Mouse (Mus musculus) testis, adult 2 months (tissue): Measurements from ENCODE around the gene Gys2. TPM values are rescaled to one million over a fixed set of nuclear protein-coding genes. Genes with fewer than 3 reads are reported as not detected.

Experiments
- H3K27ac ChIP-seq: fragments of 200-500 bp; 2 replicates; pipeline ENCODE4 v1.5.1; 2012; ENCODE audit warnings: low read depth, low read length; ENCODE audit not compliant: control insufficient read depth, insufficient read depth
- H3K27me3 ChIP-seq: fragments of 200-500 bp; 2 replicates; pipeline ENCODE4 v1.6.1; 2012; ENCODE audit warnings: mild to moderate bottlenecking, low read length, moderate library complexity; ENCODE audit not compliant: control insufficient read depth, insufficient read depth
- H3K36me3 ChIP-seq: fragments of 200-500 bp; 2 replicates; pipeline ENCODE4 v1.6.1; 2012; ENCODE audit warnings: mild to moderate bottlenecking, low read length; ENCODE audit not compliant: control insufficient read depth, insufficient read depth
- H3K4me1 ChIP-seq: fragments of 200-500 bp; 2 replicates; pipeline ENCODE4 v1.6.1; 2012; ENCODE audit warnings: low read length; ENCODE audit not compliant: control insufficient read depth, insufficient read depth
- H3K4me3 ChIP-seq: fragments of 200-500 bp; 2 replicates; pipeline ENCODE4 v1.5.1; 2012; ENCODE audit warnings: low read depth, mild to moderate bottlenecking, low read length, moderate library complexity, mixed read lengths; ENCODE audit not compliant: control insufficient read depth
- CTCF ChIP-seq: fragments of 200-500 bp; IDR thresholded peaks from 2 replicates; pipeline ENCODE4 v1.5.1; 2012; ENCODE audit warnings: low read depth, mild to moderate bottlenecking, inconsistent platforms, low read length, moderate library complexity; ENCODE audit not compliant: control insufficient read depth, insufficient read depth, insufficient replicate concordance
- POLR2A ChIP-seq: fragments of 200-500 bp; IDR thresholded peaks from 2 replicates; pipeline ENCODE4 v1.6.1; 2012; ENCODE audit warnings: low read depth, mild to moderate bottlenecking, inconsistent platforms, low read length, moderate library complexity; ENCODE audit not compliant: control insufficient read depth
- polyA plus RNA-seq: library from polyadenylated mRNA; depleted of rRNA; stranded (reverse); fragments of >200 nt; gene quantifications from 2 replicates; pipeline ENCODE4 v1.2.3, GENCODE M21; 2012; rRNA removed

Gys2 gene
- polyA plus RNA-seq, 1 experiment, result 0.14 TPM

- no peak for TF ChIP-seq POLR2A
- no peak for TF ChIP-seq CTCF
- Histone ChIP-seq H3K27me3 (no peaks in the 10 kb centered on the region), H3K36me3 (no peaks in the 10 kb centered on the region; the same call in 1 of the 2 replicates), H3K4me3 (no peak overlapping the region), H3K4me1 (no peaks in the 10 kb centered on the region), H3K27ac (no peak overlapping the region)
Observed at GRCm38 (mm10) chr6:142384521-142384920, 88.4 kb downstream of the Gys2 start.

GRCm38 (mm10) chr6:142381615-142382014 is 91.3 kb downstream of the Gys2 start:
- Histone ChIP-seq H3K36me3 (peaks cover 1% of the 10 kb centered on the region), H3K4me1 (no peaks in the 10 kb centered on the region), H3K4me3 (no peak overlapping the region), H3K27me3 (no peaks in the 10 kb centered on the region), H3K27ac (no peak overlapping the region)
- no peak for TF ChIP-seq POLR2A
- no peak for TF ChIP-seq CTCF

- Histone ChIP-seq H3K27me3 (no peaks in the 10 kb centered on the region), H3K36me3 (peaks cover 3% of the 10 kb centered on the region), H3K27ac (no peak overlapping the region), H3K4me3 (no peak overlapping the region), H3K4me1 (no peaks in the 10 kb centered on the region)
- TF ChIP-seq CTCF, result no peak
- no peak for TF ChIP-seq POLR2A
Observed at GRCm38 (mm10) chr6:142379961-142380360, 92.9 kb downstream of the Gys2 start.

- peaks cover 3% of the 10 kb centered on the region for H3K36me3 ChIP-seq
- H3K4me3 ChIP-seq, result no peak overlapping the region
- no peaks in the 10 kb centered on the region for H3K27me3 ChIP-seq
- H3K27ac ChIP-seq, result no peak overlapping the region
- TF ChIP-seq POLR2A (no peak), CTCF (no peak)
- H3K4me1 ChIP-seq, result no peaks in the 10 kb centered on the region
Observed at GRCm38 (mm10) chr6:142378576-142379330, 94.2 kb downstream of the Gys2 start.

- Histone ChIP-seq H3K4me1 (no peaks in the 10 kb centered on the region), H3K4me3 (no peak overlapping the region), H3K27ac (no peak overlapping the region), H3K27me3 (no peaks in the 10 kb centered on the region), H3K36me3 (peaks cover 3% of the 10 kb centered on the region)
- TF ChIP-seq CTCF (no peak), POLR2A (no peak)
Observed at GRCm38 (mm10) chr6:142377081-142377480, 95.8 kb downstream of the Gys2 start.

Other genes with a start within 250 kb of the Gys2 start
- gene Iapp, start 174.7 kb downstream of the Gys2 start, polyA plus RNA-seq, result 0.13 TPM in 1 of 2 replicates, not detected in the other
- gene Slco1a5, start 150.1 kb downstream of the Gys2 start, polyA plus RNA-seq, result 0.41 and 0.52 TPM in 2 replicates
- gene Pyroxd1, start 127.5 kb downstream of the Gys2 start, polyA plus RNA-seq, result 5.8 and 6.3 TPM in 2 replicates
- 29.7 and 36.9 TPM in 2 replicates for gene Recql, start 86.0 kb downstream of the Gys2 start, polyA plus RNA-seq
- 4.9 and 5.4 TPM in 2 replicates for gene Golt1b, start 85.9 kb downstream of the Gys2 start, polyA plus RNA-seq
- gene Spx, start 59.7 kb downstream of the Gys2 start, polyA plus RNA-seq, result 0.36 and 0.83 TPM in 2 replicates
- gene Ldhb, start 34.8 kb upstream of the Gys2 start, polyA plus RNA-seq, result 146 and 157 TPM in 2 replicates
- 0.52 and 1.4 TPM in 2 replicates for gene Kcnj8, start 98.5 kb upstream of the Gys2 start, polyA plus RNA-seq
- gene Abcc9, start 229.2 kb upstream of the Gys2 start, polyA plus RNA-seq, result 0.78 and 0.84 TPM in 2 replicates